Mouse (Mus musculus) lung, adult 2 months (tissue): Measurements from ENCODE around the gene Aldh1b1.

Experiments used
- CTCF ChIP-seq: fragments of 200-500 bp; IDR thresholded peaks from 2 replicates; pipeline ENCODE4 v1.5.1; 2011; ENCODE audit warnings: mild to moderate bottlenecking, low read length, control low read depth; ENCODE audit not compliant: insufficient read depth
- POLR2A ChIP-seq: fragments of 200-500 bp; IDR thresholded peaks from 2 replicates; pipeline ENCODE4 v1.6.1; 2011; ENCODE audit warnings: low read depth, mild to moderate bottlenecking, control low read depth, low read length, borderline replicate concordance; ENCODE audit errors: extremely low read depth

DNA sequence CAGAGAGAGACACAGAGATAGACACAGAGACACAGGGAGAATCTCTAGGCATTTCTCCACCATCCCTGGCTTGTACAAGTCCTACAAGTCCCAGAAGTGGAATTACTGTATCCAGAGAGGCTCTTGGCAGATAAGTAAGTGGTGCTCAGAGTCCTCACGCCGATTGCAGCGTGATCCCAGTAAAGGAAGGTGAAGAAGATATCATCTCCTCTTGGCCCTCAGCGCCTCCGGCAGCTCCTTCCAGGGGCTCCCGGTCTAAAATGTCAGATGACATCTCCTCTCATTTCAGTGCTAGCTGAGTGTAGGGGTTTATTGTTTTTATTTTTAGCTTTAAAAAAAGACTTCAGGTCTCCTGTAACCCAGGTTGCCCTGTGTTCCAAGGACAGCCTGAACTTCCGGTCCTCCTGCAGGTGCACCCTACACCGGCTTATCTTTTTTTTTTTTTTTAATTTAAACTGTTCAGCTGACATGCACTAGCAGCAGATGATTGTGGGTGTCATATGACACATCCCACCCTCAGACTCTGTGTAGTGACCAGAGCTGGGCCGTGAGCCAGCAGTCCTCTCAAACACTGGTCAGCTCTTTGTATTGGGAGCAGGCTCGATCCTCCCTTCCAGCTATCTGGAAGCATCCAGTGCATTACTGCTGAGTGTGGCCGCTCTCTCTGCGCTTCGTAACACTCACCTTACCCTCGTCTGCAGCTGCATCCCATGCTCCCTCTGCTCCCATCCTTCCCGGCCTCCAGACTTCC, 54.8 kb downstream of the Aldh1b1 start:
- TF ChIP-seq CTCF (no peak), POLR2A (no peak)
